In genomic region chr11:76530966-76531678, GRCm38 (mm10) we compare ENCODE assay signal across 13 mouse cellular contexts.
DNase-seq lines count a peak whose midpoint lies in the region; ATAC-seq and TF ChIP-seq lines count a peak whose summit lies in the region.
"Had no signal": no experiment of that assay in that cellular context is flagged by ENCODE, and none has a peak within 500 bp of the region (broad histone marks: within the 10 kb centered on the region; RNA-seq: fewer than 3 reads in every experiment).

No protein-coding gene starts in this region.

- no peak for TF ChIP-seq CTCF in kidney, postnatal 0 days (IDR thresholded peaks at IDR 0.05; ENCODE audit: low read depth)

- WGBS in kidney, postnatal 0 days: 34% methylated on average over 7 of the region's 7 CpGs
- 58% methylated on average over 7 of the region's 7 CpGs for WGBS in embryonic facial prominence, embryonic 11.5 days
- WGBS in heart, embryonic 11.5 days (ENCODE audit: insufficient replicate concordance): 38% methylated on average over 7 of the region's 7 CpGs

- 0 out of 2 replicates have a peak, but pooled peaks have one; percentile 17 for ATAC-seq in kidney, postnatal 0 days (replicated peaks; ENCODE audit: low FRiP score, low read depth)
- ATAC-seq in embryonic facial prominence, embryonic 11.5 days (replicated peaks; ENCODE audit: insufficient number of reproducible peaks, low FRiP score, low TSS enrichment, low read depth): no peak
- ATAC-seq in heart, embryonic 11.5 days (replicated peaks; ENCODE audit: insufficient number of reproducible peaks, low FRiP score, low TSS enrichment): no peak
- ATAC-seq in inflammation-experienced regulatory T-cells, adult 6 months: no peak

- no peak for DNase-seq in kidney, postnatal 0 days (ENCODE audit: low spot score)
- no peak for DNase-seq in kidney, postnatal 25 days
- peak; percentile 28 for DNase-seq in embryonic facial prominence, embryonic 11.5 days (ENCODE audit: low spot score)
- peak; percentile 87 for DNase-seq in layer of hippocampus, adult 9-11 months
- DNase-seq in retina, embryonic 14.5 days (ENCODE audit: low spot score): peak; percentile 58
- no peak for DNase-seq in urinary bladder, postnatal 36 days (ENCODE audit: low spot score in 2 of 2)
- DNase-seq: cerebellum, adult 2 months; heart, postnatal 36 days; spleen, adult 18-20 months had no signal

- no peaks in the 10 kb centered on the region for H3K4me1 ChIP-seq in kidney, postnatal 0 days (replicated peaks; ENCODE audit: insufficient read depth, low read length)
- H3K4me1 ChIP-seq in embryonic facial prominence, embryonic 11.5 days (ENCODE audit: control insufficient read depth, insufficient read depth, low read length): peaks cover 3% of the 10 kb centered on the region; the same call in 1 of the 2 replicates
- H3K4me1 ChIP-seq in heart, embryonic 11.5 days (ENCODE audit: control insufficient read depth, insufficient read depth, low read length): peaks cover 6% of the 10 kb centered on the region
- H3K4me1 ChIP-seq: liver, embryonic 15.5 days had no signal

- H3K9me3 ChIP-seq in kidney, postnatal 0 days (replicated peaks; ENCODE audit: low read length): no peaks in the 10 kb centered on the region
- no peaks in the 10 kb centered on the region for H3K9me3 ChIP-seq in embryonic facial prominence, embryonic 11.5 days (replicated peaks; ENCODE audit: control insufficient read depth, low read length)
- H3K9me3 ChIP-seq in heart, embryonic 11.5 days (replicated peaks; ENCODE audit: control insufficient read depth, low read length): no peaks in the 10 kb centered on the region
- H3K9me3 ChIP-seq: G1E; liver, embryonic 15.5 days had no signal

- no peak overlapping the region for H3K9ac ChIP-seq in kidney, postnatal 0 days (ENCODE audit: low read depth, low read length)
- no peak overlapping the region for H3K9ac ChIP-seq in embryonic facial prominence, embryonic 11.5 days (replicated peaks; ENCODE audit: low read length)
- no peak overlapping the region for H3K9ac ChIP-seq in heart, embryonic 11.5 days (ENCODE audit: low read depth, low read length)
- H3K9ac ChIP-seq: liver, embryonic 15.5 days had no signal

- H3K27ac ChIP-seq in kidney, postnatal 0 days: no peak overlapping the region
- no peak overlapping the region for H3K27ac ChIP-seq in embryonic facial prominence, embryonic 11.5 days (replicated peaks; ENCODE audit: low read depth, low read length)
- H3K27ac ChIP-seq in heart, embryonic 11.5 days (ENCODE audit: low read depth, low read length): no peak overlapping the region
- H3K27ac ChIP-seq: liver, embryonic 15.5 days had no signal

- H3K36me3 ChIP-seq in kidney, postnatal 0 days (ENCODE audit: insufficient read depth, low read length): no peaks in the 10 kb centered on the region
- no peaks in the 10 kb centered on the region for H3K36me3 ChIP-seq in embryonic facial prominence, embryonic 11.5 days (replicated peaks; ENCODE audit: control insufficient read depth, insufficient read depth, low read depth, low read length)
- H3K36me3 ChIP-seq in heart, embryonic 11.5 days (ENCODE audit: control insufficient read depth, insufficient read depth, low read length): no peaks in the 10 kb centered on the region
- H3K36me3 ChIP-seq: G1E; liver, embryonic 15.5 days had no signal

- H3K4me3 ChIP-seq in kidney, postnatal 0 days (replicated peaks; ENCODE audit: low read depth, low read length): no peak overlapping the region
- no peak overlapping the region for H3K4me3 ChIP-seq in embryonic facial prominence, embryonic 11.5 days (ENCODE audit: low read depth, low read length)
- no peak overlapping the region for H3K4me3 ChIP-seq in heart, embryonic 11.5 days (ENCODE audit: low read depth, low read length)
- H3K4me3 ChIP-seq: liver, embryonic 15.5 days had no signal

- no peak overlapping the region for H3K4me2 ChIP-seq in kidney, postnatal 0 days (ENCODE audit: low read length)
- H3K4me2 ChIP-seq in embryonic facial prominence, embryonic 11.5 days (ENCODE audit: low read depth, low read length): no peak overlapping the region
- H3K4me2 ChIP-seq in heart, embryonic 11.5 days: no peak overlapping the region
- H3K4me2 ChIP-seq: liver, embryonic 15.5 days had no signal

- H3K27me3 ChIP-seq in kidney, postnatal 0 days (ENCODE audit: insufficient read depth, low read length): no peaks in the 10 kb centered on the region
- no peaks in the 10 kb centered on the region for H3K27me3 ChIP-seq in embryonic facial prominence, embryonic 11.5 days (ENCODE audit: control insufficient read depth, insufficient read depth, low read length)
- H3K27me3 ChIP-seq in heart, embryonic 11.5 days (ENCODE audit: control insufficient read depth, insufficient read depth, low read length): no peaks in the 10 kb centered on the region
- H3K27me3 ChIP-seq: liver, embryonic 15.5 days had no signal

Comparison
In these comparisons a context has a peak if more than half of its experiments do, and no peak if none do; other contexts are left out.
1. DNase-seq: peak in embryonic facial prominence, embryonic 11.5 days (single experiment), layer of hippocampus, adult 9-11 months (single experiment) and retina, embryonic 14.5 days (single experiment); none in kidney, postnatal 0 days (single experiment), kidney, postnatal 25 days (0 of 2) and urinary bladder, postnatal 36 days (0 of 2).